Mouse (Mus musculus) MEL (cell line): ENCODE data around the gene Atp6v1g1. TPM values are rescaled to one million over a fixed set of nuclear protein-coding genes. Genes with fewer than 3 reads are reported as not detected.

Source experiments
- DNase-seq: peaks from one replicate; pipeline ENCODE4 v3.0.0; 2011; ENCODE audit warnings: low read depth, low spot score
- H3K27ac ChIP-seq: 2 replicates; pipeline ENCODE4 v1.5.1; 2012; ENCODE audit warnings: low read depth, mild to moderate bottlenecking, control low read depth, low read length, moderate library complexity; ENCODE audit not compliant: control insufficient read depth
- H3K27me3 ChIP-seq, 2 experiments: fragments of 150-350 bp in 1 of 2; sonication (generic) in 1 of 2; 2 replicates each; pipeline ENCODE4 v1.6.1; 2012; ENCODE audit warnings: low read length in 2 of 2, mild to moderate bottlenecking in 2 of 2, improper control_type of control experiment in 1 of 2, moderate library complexity in 1 of 2; ENCODE audit not compliant: insufficient read depth in 2 of 2, control insufficient read depth in 1 of 2
- H3K36me3 ChIP-seq, 2 experiments: 2 replicates each; pipeline ENCODE4 v1.6.1; 2012 to 2014; ENCODE audit warnings: low read length in 2 of 2, improper control_type of control experiment in 1 of 2, inconsistent platforms in 1 of 2, mild to moderate bottlenecking in 1 of 2; ENCODE audit not compliant: insufficient read depth in 2 of 2, control insufficient read depth in 1 of 2
- H3K4me1 ChIP-seq, 2 experiments: fragments of 150-350 bp in 1 of 2; sonication (generic) in 1 of 2; 2 replicates each; pipeline ENCODE4 v1.6.1; 2012; ENCODE audit warnings: low read length in 2 of 2, improper control_type of control experiment in 1 of 2, mild to moderate bottlenecking in 1 of 2; ENCODE audit not compliant: insufficient read depth in 2 of 2, control insufficient read depth in 1 of 2
- H3K4me3 ChIP-seq, 2 experiments: fragments of 150-350 bp in 1 of 2; sonication (generic) in 1 of 2; 2 replicates each; pipeline ENCODE4 v1.5.1; 2012; ENCODE audit warnings: low read depth in 2 of 2, low read length in 2 of 2, mild to moderate bottlenecking in 2 of 2, moderate library complexity in 2 of 2, control low read depth in 1 of 2, improper control_type of control experiment in 1 of 2; ENCODE audit not compliant: control insufficient read depth in 1 of 2, insufficient read depth in 1 of 2
- H3K79me2 ChIP-seq: 2 replicates; pipeline ENCODE4 v1.6.1; 2012; ENCODE audit warnings: mild to moderate bottlenecking, low read length, moderate library complexity; ENCODE audit not compliant: control insufficient read depth, poor library complexity, insufficient read depth
- H3K9ac ChIP-seq: 2 replicates; pipeline ENCODE4 v1.6.1; 2012; ENCODE audit warnings: low read depth, mild to moderate bottlenecking, control low read depth, low read length, moderate library complexity; ENCODE audit not compliant: control insufficient read depth, poor library complexity, severe bottlenecking
- H3K9me3 ChIP-seq: fragments of 150-350 bp; sonication (generic); replicated peaks from 2 replicates; pipeline ENCODE4 v1.6.1; 2012; ENCODE audit warnings: mild to moderate bottlenecking, low read length, improper control_type of control experiment, moderate library complexity; ENCODE audit not compliant: insufficient read depth
- CHD1 ChIP-seq: IDR thresholded peaks from 2 replicates; pipeline ENCODE4 v1.6.1; 2012; ENCODE audit warnings: low read depth, mild to moderate bottlenecking, inconsistent platforms, low read length, improper control_type of control experiment
- CHD2 ChIP-seq: IDR thresholded peaks from 2 replicates; pipeline ENCODE4 v1.6.1; 2011; ENCODE audit warnings: low read length, improper control_type of control experiment
- CTCF ChIP-seq, 3 experiments: IDR thresholded peaks in 2 of 3; conservative IDR thresholded peaks in 1 of 3; 2 replicates each; pipeline ENCODE4 v1.5.1; 2011 to 2012; ENCODE audit warnings: low read length in 3 of 3, low read depth in 2 of 3, mild to moderate bottlenecking in 2 of 3, improper control_type of control experiment in 1 of 3, inconsistent platforms in 1 of 3, mixed read lengths in 1 of 3, moderate library complexity in 1 of 3; ENCODE audit not compliant: control insufficient read depth in 1 of 3, insufficient read depth in 1 of 3, poor library complexity in 1 of 3, severe bottlenecking in 1 of 3
- EP300 ChIP-seq, 2 experiments: IDR thresholded peaks; 2 replicates each; pipeline ENCODE4 v1.6.1; 2011; ENCODE audit warnings: improper control_type of control experiment in 2 of 2, low read length in 2 of 2, low read depth in 1 of 2, mild to moderate bottlenecking in 1 of 2
- HCFC1 ChIP-seq: IDR thresholded peaks from 2 replicates; pipeline ENCODE4 v1.6.1; 2012; ENCODE audit warnings: low read depth, mild to moderate bottlenecking, inconsistent platforms, low read length, improper control_type of control experiment, moderate library complexity
- JUND ChIP-seq: IDR thresholded peaks from 2 replicates; pipeline ENCODE4 v1.6.1; 2011; ENCODE audit warnings: low read depth, mild to moderate bottlenecking, improper control_type of control experiment, low read length
- KAT2A ChIP-seq: conservative IDR thresholded peaks from 2 replicates; pipeline ENCODE4 v1.6.1; 2012; ENCODE audit warnings: low read depth, low read length, improper control_type of control experiment, inconsistent platforms
- MAX ChIP-seq: IDR thresholded peaks from 2 replicates; pipeline ENCODE4 v1.6.1; 2011; ENCODE audit warnings: low read length, improper control_type of control experiment
- MAZ ChIP-seq: IDR thresholded peaks from 2 replicates; pipeline ENCODE4 v1.6.1; 2012; ENCODE audit warnings: low read depth, mild to moderate bottlenecking, inconsistent platforms, low read length, improper control_type of control experiment
- MEF2A ChIP-seq: IDR thresholded peaks from 2 replicates; pipeline ENCODE4 v1.6.1; 2014; ENCODE audit warnings: low read depth, mild to moderate bottlenecking, inconsistent platforms, low read length, improper control_type of control experiment; ENCODE audit not compliant: poor library complexity, insufficient replicate concordance, severe bottlenecking; ENCODE audit errors: extremely low read depth
- MXI1 ChIP-seq: IDR thresholded peaks from 2 replicates; pipeline ENCODE4 v1.6.1; 2011; ENCODE audit warnings: mild to moderate bottlenecking, low read depth, low read length, improper control_type of control experiment
- MYB ChIP-seq: IDR thresholded peaks from 2 replicates; pipeline ENCODE4 v1.6.1; 2011; ENCODE audit warnings: mild to moderate bottlenecking, low read depth, low read length, improper control_type of control experiment
- MYC ChIP-seq: IDR thresholded peaks from 2 replicates; pipeline ENCODE4 v1.6.1; 2011; ENCODE audit warnings: low read depth, mild to moderate bottlenecking, low read length, improper control_type of control experiment, moderate library complexity
- NELFE ChIP-seq: IDR thresholded peaks from 2 replicates; pipeline ENCODE4 v1.6.1; 2011; ENCODE audit warnings: low read depth, low read length, improper control_type of control experiment
- NRF1 ChIP-seq: IDR thresholded peaks from 2 replicates; pipeline ENCODE4 v1.6.1; 2014; ENCODE audit warnings: low read depth, mild to moderate bottlenecking, inconsistent platforms, low read length, improper control_type of control experiment, moderate library complexity; ENCODE audit not compliant: poor library complexity, insufficient read depth, severe bottlenecking
- POLR2AphosphoS2 ChIP-seq: IDR thresholded peaks from 2 replicates; pipeline ENCODE4 v1.6.1; 2011; ENCODE audit warnings: low read length, improper control_type of control experiment
- POLR2AphosphoS5 ChIP-seq: IDR thresholded peaks from 2 replicates; pipeline ENCODE4 v1.6.1; 2012; ENCODE audit warnings: low read depth, borderline replicate concordance, mild to moderate bottlenecking, inconsistent platforms, low read length, moderate library complexity, mixed read lengths
- RCOR1 ChIP-seq: IDR thresholded peaks from 2 replicates; pipeline ENCODE4 v1.6.1; 2012; ENCODE audit warnings: low read depth, mild to moderate bottlenecking, inconsistent platforms, low read length, improper control_type of control experiment
- SIN3A ChIP-seq: IDR thresholded peaks from 2 replicates; pipeline ENCODE4 v1.6.1; 2012; ENCODE audit warnings: low read length, improper control_type of control experiment, inconsistent platforms
- SMC3 ChIP-seq: IDR thresholded peaks from 2 replicates; pipeline ENCODE4 v1.6.1; 2011; ENCODE audit warnings: low read depth, low read length, improper control_type of control experiment
- TAL1 ChIP-seq: IDR thresholded peaks from 2 replicates; pipeline ENCODE4 v1.6.1; 2012; ENCODE audit warnings: mild to moderate bottlenecking, inconsistent platforms, low read length, moderate library complexity, mixed read lengths
- TCF12 ChIP-seq: IDR thresholded peaks from 2 replicates; pipeline ENCODE4 v1.6.1; 2014; ENCODE audit warnings: low read depth, mild to moderate bottlenecking, inconsistent platforms, low read length, improper control_type of control experiment, moderate library complexity
- UBTF ChIP-seq: IDR thresholded peaks from 2 replicates; pipeline ENCODE4 v1.6.1; 2012; ENCODE audit warnings: low read depth, mild to moderate bottlenecking, inconsistent platforms, low read length, improper control_type of control experiment, moderate library complexity, borderline replicate concordance; ENCODE audit not compliant: insufficient read depth
- USF1 ChIP-seq: IDR thresholded peaks from 2 replicates; pipeline ENCODE4 v1.6.1; 2014; ENCODE audit warnings: low read depth, mild to moderate bottlenecking, inconsistent platforms, low read length, improper control_type of control experiment, moderate library complexity
- USF2 ChIP-seq, 2 experiments: IDR thresholded peaks; 2 replicates each; pipeline ENCODE4 v1.6.1; 2011 to 2012; ENCODE audit warnings: improper control_type of control experiment in 2 of 2, low read length in 2 of 2, borderline replicate concordance in 1 of 2, inconsistent platforms in 1 of 2, low read depth in 1 of 2, mild to moderate bottlenecking in 1 of 2; ENCODE audit not compliant: insufficient read depth in 1 of 2
- ZC3H11A ChIP-seq: IDR thresholded peaks from 2 replicates; pipeline ENCODE4 v1.6.1; 2012; ENCODE audit warnings: low read depth, mild to moderate bottlenecking, inconsistent platforms, low read length, improper control_type of control experiment
- ZMIZ1 ChIP-seq: IDR thresholded peaks from 2 replicates; pipeline ENCODE4 v1.6.1; 2012; ENCODE audit warnings: low read depth, mild to moderate bottlenecking, inconsistent platforms, low read length, improper control_type of control experiment, moderate library complexity
- ZNF384 ChIP-seq: IDR thresholded peaks from 2 replicates; pipeline ENCODE4 v1.6.1; 2012; ENCODE audit warnings: low read depth, mild to moderate bottlenecking, inconsistent platforms, low read length, improper control_type of control experiment
- polyA plus RNA-seq, 2 experiments: library from polyadenylated mRNA; stranded (reverse) in 1 of 2; unstranded in 1 of 2; fragments of >175 nt in 1 of 2; fragments of >200 nt in 1 of 2; gene quantifications; 2 replicates each; pipeline versions ENCODE4 v1.2.1 to v1.2.4; 2012; ENCODE audit warnings: low replicate concordance in 2 of 2, low read depth in 1 of 2; ENCODE audit not compliant: insufficient read length in 2 of 2, insufficient read depth in 1 of 2, missing spikeins in 1 of 2
- total RNA-seq: library from RNA; depleted of rRNA; stranded (reverse); fragments of 300-350 nt; gene quantifications from 2 replicates; pipeline ENCODE4 v1.2.3, GENCODE M21; 2012

Atp6v1g1 gene
- total and polyA plus RNA-seq, 3 experiments = 122 to 164 TPM; not detected in 1

GRCm38 (mm10) chr4:63514454-63514984, 30.1 kb upstream of the Atp6v1g1 start:
- Histone ChIP-seq H3K4me3 (no peak overlapping the region), H3K4me1 (no peaks in the 10 kb centered on the region), H3K9me3 (no peaks in the 10 kb centered on the region), H3K36me3 (no peaks in the 10 kb centered on the region), H3K9ac (no peak overlapping the region), H3K27me3 (no peaks in the 10 kb centered on the region), H3K79me2 (no peaks in the 10 kb centered on the region), H3K27ac (no peak overlapping the region)
- no peak for TF ChIP-seq ZNF384
- no peak for TF ChIP-seq RCOR1
- no peak for TF ChIP-seq SIN3A
- TF ChIP-seq ZC3H11A = no peak
- TF ChIP-seq EP300 (IDR thresholded peaks at IDR 0.05; ENCODE audit: low read depth in 1 of 2, low read length in 2 of 2) = no peak
- TF ChIP-seq NELFE = no peak
- DNase-seq = no peak

- H3K9ac ChIP-seq = no peak overlapping the region
- no peak for DNase-seq
Observed at GRCm38 (mm10) chr4:63515021-63515420, 29.6 kb upstream of the Atp6v1g1 start.

GRCm38 (mm10) chr4:63521813-63522419, 22.7 kb upstream of the Atp6v1g1 start:
- DNase-seq = no peak
- Histone ChIP-seq H3K79me2 (no peaks in the 10 kb centered on the region), H3K36me3 (no peaks in the 10 kb centered on the region), H3K27ac (no peak overlapping the region), H3K9ac (no peak overlapping the region), H3K4me1 (no peaks in the 10 kb centered on the region), H3K27me3 (no peaks in the 10 kb centered on the region), H3K4me3 (no peak overlapping the region), H3K9me3 (no peaks in the 10 kb centered on the region)
- TF ChIP-seq MEF2A (no peak), SMC3 (no peak), UBTF (no peak), CTCF (IDR thresholded peaks at IDR 0.05 in 2 of 3, conservative IDR thresholded peaks at IDR 0.05 in 1 of 3; ENCODE audit: control insufficient read depth in 1 of 3, insufficient read depth in 1 of 3, low read depth in 2 of 3, low read length in 3 of 3, poor library complexity in 1 of 3, severe bottlenecking in 1 of 3) (no peak), POLR2AphosphoS5 (no peak), MXI1 (no peak), KAT2A (no peak), USF2 (IDR thresholded peaks at IDR 0.05; ENCODE audit: borderline replicate concordance in 1 of 2, insufficient read depth in 1 of 2, low read depth in 1 of 2, low read length in 2 of 2) (no peak), NRF1 (no peak), POLR2AphosphoS2 (no peak), MAX (no peak), EP300 (IDR thresholded peaks at IDR 0.05; ENCODE audit: low read depth in 1 of 2, low read length in 2 of 2) (no peak), CHD2 (no peak)

More at GRCm38 (mm10) chr4:63515021-63515420, 29.6 kb upstream of the Atp6v1g1 start:
- Histone ChIP-seq H3K4me1 (no peaks in the 10 kb centered on the region), H3K36me3 (no peaks in the 10 kb centered on the region), H3K9me3 (no peaks in the 10 kb centered on the region), H3K4me3 (no peak overlapping the region), H3K27ac (no peak overlapping the region), H3K27me3 (no peaks in the 10 kb centered on the region), H3K79me2 (no peaks in the 10 kb centered on the region)
- TF ChIP-seq CHD1 (no peak), MAZ (no peak), TAL1 (no peak), CHD2 (no peak), POLR2AphosphoS2 (no peak), USF1 (no peak), ZMIZ1 (no peak), MYC (no peak), KAT2A (no peak), POLR2AphosphoS5 (no peak), UBTF (no peak), NELFE (no peak), RCOR1 (no peak), SIN3A (no peak), MEF2A (no peak), TCF12 (no peak), MYB (no peak), HCFC1 (no peak), JUND (no peak), MXI1 (no peak)
